Mouse (Mus musculus) embryonic fibroblast, embryonic 13.5 days (primary cell): ENCODE measurements around the gene Qrich1.

Experiments used
- CTCF ChIP-seq: IDR thresholded peaks from 2 replicates; pipeline ENCODE4 v1.5.1; 2011; ENCODE audit warnings: mild to moderate bottlenecking, control low read depth, low read length, moderate library complexity, borderline replicate concordance; ENCODE audit not compliant: insufficient read depth
- POLR2A ChIP-seq: IDR thresholded peaks from 2 replicates; pipeline ENCODE4 v1.6.1; 2011; ENCODE audit warnings: low read depth, mild to moderate bottlenecking, control low read depth, low read length, moderate library complexity

DNA sequence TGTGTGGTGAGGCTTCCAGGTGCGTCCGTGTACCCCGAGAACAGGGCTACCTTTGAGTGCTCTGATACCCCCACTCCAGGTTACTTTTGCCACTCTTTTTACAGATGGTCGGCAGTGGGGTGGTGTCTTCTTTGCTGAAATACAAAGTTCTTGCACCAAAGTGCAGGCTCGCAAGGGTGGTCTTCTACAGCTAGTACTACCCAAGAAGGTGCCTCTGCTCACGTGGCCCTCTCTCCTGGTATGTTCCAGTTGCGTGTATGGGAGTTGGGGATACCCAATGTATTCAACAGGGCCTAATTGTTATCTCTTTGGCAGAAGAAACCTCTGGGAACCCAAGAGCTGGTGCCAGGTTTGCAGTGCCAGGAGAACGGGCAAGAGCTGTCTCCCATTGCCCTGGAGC lies 23.4 kb upstream of the Qrich1 start:
- no peak for TF ChIP-seq CTCF
- no peak for TF ChIP-seq POLR2A
